Mouse (Mus musculus) colon, adult 2 months (tissue): ENCODE measurements around the gene Cdh15. TPM values are rescaled to one million over a fixed set of nuclear protein-coding genes. Genes with fewer than 3 reads are reported as not detected.

Source experiments
- polyA plus RNA-seq: library from polyadenylated mRNA; depleted of rRNA; stranded (reverse); fragments of >200 nt; gene quantifications from 2 replicates; pipeline ENCODE4 v1.2.3, GENCODE M21; 2012; rRNA removed

Gene Cdh15
- polyA plus RNA-seq: 0.03 TPM in 1 of 2 replicates, not detected in the other

DNA sequence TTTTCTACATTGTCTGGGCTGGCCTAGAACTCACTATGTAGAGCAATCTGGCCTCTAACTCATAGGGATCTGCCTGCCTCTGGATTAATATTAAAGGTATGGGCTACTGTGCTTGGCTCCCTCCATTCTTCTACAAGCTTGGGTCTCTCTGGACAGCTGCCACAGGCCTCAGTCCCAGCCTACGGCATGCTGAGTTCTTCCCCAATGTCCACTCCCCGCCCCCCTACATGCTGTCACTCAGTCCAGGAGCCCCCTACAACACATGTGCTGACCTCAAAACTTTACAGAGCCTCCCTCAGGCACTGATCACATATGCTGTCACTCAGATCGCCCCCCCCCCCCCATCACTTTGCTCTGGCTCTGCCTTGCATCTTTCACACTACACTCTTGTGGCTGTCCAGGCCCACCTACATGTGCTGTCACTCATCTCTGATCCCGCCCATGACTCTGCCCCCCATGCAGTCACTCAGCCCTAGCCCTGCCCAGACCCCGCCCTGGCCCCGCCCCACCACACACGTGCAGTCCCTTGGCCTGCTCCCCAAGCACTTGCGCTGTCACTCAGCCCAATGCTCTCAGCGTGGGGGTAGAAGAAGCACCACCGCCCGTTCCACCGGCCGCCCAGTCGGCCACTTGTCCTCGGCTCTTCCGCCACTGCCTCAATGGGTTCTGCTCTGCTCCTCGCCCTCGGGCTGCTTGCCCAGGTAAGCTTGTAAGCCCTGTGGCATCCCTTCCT, at the start of gene Cdh15:
Gene Cdh15, plus strand, starts transcription at position 138 of the 733 bp plus-strand sequence.

Other genes with a start within 250 kb of the Cdh15 start
- 23.6 and 24.8 TPM in 2 replicates for gene Galns, start 236.5 kb upstream of the Cdh15 start, polyA plus RNA-seq
- gene Trappc2l, start 236.3 kb upstream of the Cdh15 start, polyA plus RNA-seq: 169 and 220 TPM in 2 replicates
- not detected in 2 replicates for gene Pabpn1l, start 225.2 kb upstream of the Cdh15 start, polyA plus RNA-seq
- 18.5 and 33.0 TPM in 2 replicates for gene Cbfa2t3, start 148.9 kb upstream of the Cdh15 start, polyA plus RNA-seq
- 29.1 and 33.3 TPM in 2 replicates for gene Acsf3, start 72.5 kb upstream of the Cdh15 start, polyA plus RNA-seq
- 88.0 and 120 TPM in 2 replicates for gene Ankrd11, start 194.3 kb downstream of the Cdh15 start, polyA plus RNA-seq
- 184 and 201 TPM in 2 replicates for gene Spg7, start 215.0 kb downstream of the Cdh15 start, polyA plus RNA-seq